Mouse (Mus musculus): ENCODE measurements around the gene Vmn2r44. TPM values are rescaled to one million over a fixed set of nuclear protein-coding genes. Genes with fewer than 3 reads are reported as not detected.
"Not testable (repeated sequence)": the region's sequence is repeated elsewhere in the genome, so short reads cannot be mapped to it uniquely, and the experiment has no call there.

The Vmn2r44 gene
- not detected in 2 replicates for polyA plus RNA-seq (2014; fragmentation: Nextera tagmentation; extraction: Ambion mirVana)

DNA sequence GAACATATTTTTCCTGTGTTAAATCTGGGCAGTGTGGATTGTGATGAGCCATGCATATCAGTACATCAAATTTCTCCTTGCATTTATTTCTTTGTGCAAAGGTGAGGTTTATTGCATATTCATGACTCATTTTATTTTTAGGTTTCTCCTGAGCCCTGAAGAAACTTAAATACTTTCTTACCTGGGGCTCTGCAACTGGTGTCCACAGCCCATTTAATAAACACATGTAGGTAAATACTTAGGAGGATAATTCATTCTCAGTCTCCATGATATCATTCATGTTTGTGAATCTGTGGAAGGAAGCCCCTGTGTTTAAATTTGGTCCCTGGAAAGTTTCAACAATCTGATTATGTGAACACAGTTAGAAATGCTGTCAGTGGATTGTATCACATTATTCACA, at the start of gene Vmn2r44:
Gene Vmn2r44 (minus strand): TSS at position 101 of the 400 bp plus-strand sequence.
- ATAC-seq (ENCODE audit: insufficient read depth, low FRiP score, low TSS enrichment); H3K4me1 ChIP-seq (ENCODE audit: control insufficient read depth, insufficient read depth, low read length); H3K27me3 ChIP-seq (ENCODE audit: control insufficient read depth, insufficient read depth, low read length); DNase-seq (ENCODE audit: low spot score); H3K27ac ChIP-seq (ENCODE audit: low read depth, low read length); H3K36me3 ChIP-seq (ENCODE audit: control insufficient read depth, insufficient read depth, low read length); H3K4me2 ChIP-seq (ENCODE audit: low read depth); H3K9me3 ChIP-seq (ENCODE audit: control insufficient read depth, low read length); H3K4me3 ChIP-seq (ENCODE audit: low read depth, low read length); H3K9ac ChIP-seq (ENCODE audit: low read length): not testable (repeated sequence)

DNA sequence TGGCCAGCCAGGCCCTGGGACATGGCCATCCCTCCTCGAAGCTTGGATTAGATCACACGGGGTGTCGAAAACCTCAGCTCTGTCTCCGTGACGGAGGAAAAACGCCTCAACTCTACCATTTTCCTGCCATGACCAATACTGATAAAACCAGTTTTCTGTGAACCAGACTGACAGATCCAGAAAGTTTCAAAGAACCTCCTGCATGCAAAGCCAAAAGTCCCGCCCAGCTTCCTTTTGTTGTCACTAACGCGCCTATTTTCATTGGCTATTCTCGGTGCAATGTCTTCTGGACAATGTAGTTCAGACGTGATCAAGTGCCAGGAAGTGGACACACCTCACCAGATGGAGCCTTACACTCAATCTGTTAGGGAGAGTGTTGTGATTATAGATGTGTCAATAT, 25.3 kb downstream of the Vmn2r44 start:
- WGBS: 86% methylated on average over 11 of the region's 11 CpGs
- H3K4me3 ChIP-seq (ENCODE audit: low read depth, low read length); H3K27me3 ChIP-seq (ENCODE audit: control insufficient read depth, insufficient read depth, low read length): not testable (repeated sequence)

More for the DNA sequence above, 25.3 kb downstream of the Vmn2r44 start:
- H3K9ac ChIP-seq (ENCODE audit: low read length); DNase-seq (ENCODE audit: low spot score); H3K4me1 ChIP-seq (ENCODE audit: control insufficient read depth, insufficient read depth, low read length); ATAC-seq (ENCODE audit: insufficient read depth, low FRiP score, low TSS enrichment); H3K36me3 ChIP-seq (ENCODE audit: control insufficient read depth, insufficient read depth, low read length); H3K27ac ChIP-seq (ENCODE audit: low read depth, low read length); H3K9me3 ChIP-seq (ENCODE audit: control insufficient read depth, low read length); H3K4me2 ChIP-seq (ENCODE audit: low read depth): not testable (repeated sequence)

Other genes with a start within 250 kb of the Vmn2r44 start
- gene Vmn2r41, start 221.7 kb downstream of the Vmn2r44 start, polyA plus RNA-seq (2014; fragmentation: Nextera tagmentation; extraction: Ambion mirVana): not detected in 2 replicates
- gene Vmn2r42, start 183.0 kb downstream of the Vmn2r44 start, polyA plus RNA-seq (2014; fragmentation: Nextera tagmentation; extraction: Ambion mirVana): not detected in 2 replicates
- not detected in 2 replicates for gene Vmn2r43, start 122.7 kb downstream of the Vmn2r44 start, polyA plus RNA-seq (2014; fragmentation: Nextera tagmentation; extraction: Ambion mirVana)
- gene Vmn2r45, start 105.7 kb upstream of the Vmn2r44 start, polyA plus RNA-seq (2014; fragmentation: Nextera tagmentation; extraction: Ambion mirVana): not detected in 2 replicates